Mouse (Mus musculus): ENCODE results near the gene Kcnma1. TPM values are rescaled to one million over a fixed set of nuclear protein-coding genes. Genes with fewer than 3 reads are reported as not detected.
A peak's percentile ranks its signal among the peaks of the same experiment; 100 is the strongest.

The Kcnma1 gene
- polyA plus RNA-seq, 1 experiment from 2014 or later, result 1.1 TPM

GRCm38 (mm10) chr14:23748011-23748410 lies 266.3 kb downstream of the Kcnma1 start:
- no peak overlapping the region for H3K4me3 ChIP-seq (ENCODE audit: low read depth, low read length)

GRCm38 (mm10) chr14:23746976-23747375 lies 267.3 kb downstream of the Kcnma1 start:
- ATAC-seq (ENCODE audit: low FRiP score), result no peak

More at GRCm38 (mm10) chr14:23748011-23748410, 266.3 kb downstream of the Kcnma1 start:
- DNase-seq (ENCODE audit: low spot score, missing footprints) (no peak), ATAC-seq (ENCODE audit: low FRiP score) (no peak)
- Histone ChIP-seq H3K4me2 (no peak overlapping the region), H3K9me3 (ENCODE audit: control insufficient read depth, low read length) (no peaks in the 10 kb centered on the region), H3K27ac (ENCODE audit: low read depth, low read length) (no peak overlapping the region), H3K27me3 (ENCODE audit: control insufficient read depth, insufficient read depth, low read length) (no peaks in the 10 kb centered on the region), H3K9ac (ENCODE audit: low read length) (no peak overlapping the region), H3K4me1 (ENCODE audit: control insufficient read depth, insufficient read depth, low read length) (no peaks in the 10 kb centered on the region), H3K36me3 (ENCODE audit: control insufficient read depth, insufficient read depth, low read length) (no peaks in the 10 kb centered on the region)
- WGBS, result 84% methylated on average over 2 of the region's 2 CpGs

GRCm38 (mm10) chr14:23741531-23741930 lies 272.8 kb downstream of the Kcnma1 start:
- no peak overlapping the region for H3K4me2 ChIP-seq
- ATAC-seq (ENCODE audit: low FRiP score) (no peak), DNase-seq (ENCODE audit: low spot score, missing footprints) (no peak)
- no peak overlapping the region for H3K9ac ChIP-seq (ENCODE audit: low read length)
- H3K4me1 ChIP-seq (ENCODE audit: control insufficient read depth, insufficient read depth, low read length), result no peaks in the 10 kb centered on the region
- H3K9me3 ChIP-seq (ENCODE audit: control insufficient read depth, low read length), result no peaks in the 10 kb centered on the region
- H3K27ac ChIP-seq (ENCODE audit: low read depth, low read length), result no peak overlapping the region
- no peaks in the 10 kb centered on the region for H3K36me3 ChIP-seq (ENCODE audit: control insufficient read depth, insufficient read depth, low read length)
- H3K4me3 ChIP-seq (ENCODE audit: low read depth, low read length), result no peak overlapping the region
- no peaks in the 10 kb centered on the region for H3K27me3 ChIP-seq (ENCODE audit: control insufficient read depth, insufficient read depth, low read length)

More at GRCm38 (mm10) chr14:23746976-23747375, 267.3 kb downstream of the Kcnma1 start:
- no peak overlapping the region for H3K9ac ChIP-seq (ENCODE audit: low read length)
- no peaks in the 10 kb centered on the region for H3K4me1 ChIP-seq (ENCODE audit: control insufficient read depth, insufficient read depth, low read length)
- no peaks in the 10 kb centered on the region for H3K27me3 ChIP-seq (ENCODE audit: control insufficient read depth, insufficient read depth, low read length)
- H3K36me3 ChIP-seq (ENCODE audit: control insufficient read depth, insufficient read depth, low read length), result no peaks in the 10 kb centered on the region
- no peaks in the 10 kb centered on the region for H3K9me3 ChIP-seq (ENCODE audit: control insufficient read depth, low read length)
- H3K4me2 ChIP-seq, result no peak overlapping the region
- WGBS, result 86% methylated on average over 4 of the region's 4 CpGs
- no peak for DNase-seq (ENCODE audit: low spot score, missing footprints)
- no peak overlapping the region for H3K27ac ChIP-seq (ENCODE audit: low read depth, low read length)
- H3K4me3 ChIP-seq (ENCODE audit: low read depth, low read length), result no peak overlapping the region

DNA sequence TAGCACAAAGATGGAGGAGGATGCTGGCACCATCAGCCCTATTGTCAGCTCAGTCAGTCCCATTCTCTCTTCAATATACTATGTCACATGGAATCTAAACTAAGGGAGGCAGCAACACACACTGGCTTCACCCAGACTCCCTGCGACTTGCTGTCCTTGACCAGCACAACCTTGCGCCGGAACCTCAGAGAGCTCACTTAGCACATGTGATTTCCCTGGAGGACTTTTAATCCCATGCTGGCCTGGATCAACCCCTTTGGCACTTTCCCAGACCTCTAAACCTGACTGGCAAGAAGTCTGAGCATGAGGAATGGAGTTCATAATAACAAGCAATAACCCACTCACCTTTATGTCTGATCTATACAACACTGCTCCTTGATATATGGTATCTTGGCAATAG lies 280.1 kb downstream of the Kcnma1 start:
- Histone ChIP-seq H3K4me1 (ENCODE audit: control insufficient read depth, insufficient read depth, low read length) (no peaks in the 10 kb centered on the region), H3K4me2 (no peak overlapping the region), H3K4me3 (ENCODE audit: low read depth, low read length) (no peak overlapping the region), H3K9ac (ENCODE audit: low read length) (no peak overlapping the region), H3K9me3 (ENCODE audit: control insufficient read depth, low read length) (no peaks in the 10 kb centered on the region), H3K27ac (ENCODE audit: low read depth, low read length) (no peak overlapping the region), H3K27me3 (ENCODE audit: control insufficient read depth, insufficient read depth, low read length) (no peaks in the 10 kb centered on the region), H3K36me3 (ENCODE audit: control insufficient read depth, insufficient read depth, low read length) (no peaks in the 10 kb centered on the region)
- ATAC-seq (ENCODE audit: low FRiP score) (no peak), DNase-seq (ENCODE audit: low spot score, missing footprints) (no peak)
- WGBS, result 97% methylated on average over 3 of the region's 3 CpGs

- H3K9me3 ChIP-seq (ENCODE audit: control insufficient read depth, low read length), result no peaks in the 10 kb centered on the region
- no peaks in the 10 kb centered on the region for H3K27me3 ChIP-seq (ENCODE audit: control insufficient read depth, insufficient read depth, low read length)
- H3K9ac ChIP-seq (ENCODE audit: low read length), result no peak overlapping the region
- WGBS, result 70% methylated on average over 2 of the region's 2 CpGs
- no peak overlapping the region for H3K27ac ChIP-seq (ENCODE audit: low read depth, low read length)
- H3K4me1 ChIP-seq (ENCODE audit: control insufficient read depth, insufficient read depth, low read length), result no peaks in the 10 kb centered on the region
- no peak overlapping the region for H3K4me3 ChIP-seq (ENCODE audit: low read depth, low read length)
- H3K4me2 ChIP-seq, result no peak overlapping the region
- ATAC-seq (ENCODE audit: low FRiP score) (no peak), DNase-seq (ENCODE audit: low spot score, missing footprints) (no peak)
- H3K36me3 ChIP-seq (ENCODE audit: control insufficient read depth, insufficient read depth, low read length), result no peaks in the 10 kb centered on the region
These were observed 284.9 kb downstream of the Kcnma1 start for GRCm38 (mm10) chr14:23729377-23729776.

- Histone ChIP-seq H3K4me3 (ENCODE audit: low read depth, low read length) (no peak overlapping the region), H3K36me3 (ENCODE audit: control insufficient read depth, insufficient read depth, low read length) (no peaks in the 10 kb centered on the region), H3K9ac (ENCODE audit: low read length) (no peak overlapping the region), H3K4me1 (ENCODE audit: control insufficient read depth, insufficient read depth, low read length) (no peaks in the 10 kb centered on the region), H3K4me2 (no peak overlapping the region), H3K9me3 (ENCODE audit: control insufficient read depth, low read length) (no peaks in the 10 kb centered on the region), H3K27me3 (ENCODE audit: control insufficient read depth, insufficient read depth, low read length) (no peaks in the 10 kb centered on the region), H3K27ac (ENCODE audit: low read depth, low read length) (no peak overlapping the region)
- 70% methylated on average over 7 of the region's 7 CpGs for WGBS
- DNase-seq (ENCODE audit: low spot score, missing footprints) (no peak), ATAC-seq (ENCODE audit: low FRiP score) (no peak)
These were observed 290.4 kb downstream of the Kcnma1 start for GRCm38 (mm10) chr14:23723701-23724430.

- Histone ChIP-seq H3K27ac (ENCODE audit: low read depth, low read length) (no peak overlapping the region), H3K36me3 (ENCODE audit: control insufficient read depth, insufficient read depth, low read length) (no peaks in the 10 kb centered on the region), H3K4me3 (ENCODE audit: low read depth, low read length) (no peak overlapping the region), H3K4me2 (no peak overlapping the region), H3K9me3 (ENCODE audit: control insufficient read depth, low read length) (no peaks in the 10 kb centered on the region), H3K27me3 (ENCODE audit: control insufficient read depth, insufficient read depth, low read length) (no peaks in the 10 kb centered on the region), H3K9ac (ENCODE audit: low read length) (no peak overlapping the region), H3K4me1 (ENCODE audit: control insufficient read depth, insufficient read depth, low read length) (no peaks in the 10 kb centered on the region)
- peak; percentile 51 for DNase-seq (ENCODE audit: low spot score, missing footprints)
- WGBS, result 73% methylated on average over 3 of the region's 3 CpGs
- ATAC-seq (ENCODE audit: low FRiP score), result no peak
These were observed 295.0 kb downstream of the Kcnma1 start for GRCm38 (mm10) chr14:23719246-23719645.

GRCm38 (mm10) chr14:23718667-23719066 lies 295.6 kb downstream of the Kcnma1 start:
- no peaks in the 10 kb centered on the region for H3K27me3 ChIP-seq (ENCODE audit: control insufficient read depth, insufficient read depth, low read length)
- no peak overlapping the region for H3K9ac ChIP-seq (ENCODE audit: low read length)
- ATAC-seq (ENCODE audit: low FRiP score) (no peak), DNase-seq (ENCODE audit: low spot score, missing footprints) (no peak)
- no peak overlapping the region for H3K4me2 ChIP-seq
- no peak overlapping the region for H3K27ac ChIP-seq (ENCODE audit: low read depth, low read length)
- no peaks in the 10 kb centered on the region for H3K4me1 ChIP-seq (ENCODE audit: control insufficient read depth, insufficient read depth, low read length)
- H3K4me3 ChIP-seq (ENCODE audit: low read depth, low read length), result no peak overlapping the region
- H3K36me3 ChIP-seq (ENCODE audit: control insufficient read depth, insufficient read depth, low read length), result no peaks in the 10 kb centered on the region
- 88% methylated on average over 6 of the region's 6 CpGs for WGBS
- no peaks in the 10 kb centered on the region for H3K9me3 ChIP-seq (ENCODE audit: control insufficient read depth, low read length)

DNA sequence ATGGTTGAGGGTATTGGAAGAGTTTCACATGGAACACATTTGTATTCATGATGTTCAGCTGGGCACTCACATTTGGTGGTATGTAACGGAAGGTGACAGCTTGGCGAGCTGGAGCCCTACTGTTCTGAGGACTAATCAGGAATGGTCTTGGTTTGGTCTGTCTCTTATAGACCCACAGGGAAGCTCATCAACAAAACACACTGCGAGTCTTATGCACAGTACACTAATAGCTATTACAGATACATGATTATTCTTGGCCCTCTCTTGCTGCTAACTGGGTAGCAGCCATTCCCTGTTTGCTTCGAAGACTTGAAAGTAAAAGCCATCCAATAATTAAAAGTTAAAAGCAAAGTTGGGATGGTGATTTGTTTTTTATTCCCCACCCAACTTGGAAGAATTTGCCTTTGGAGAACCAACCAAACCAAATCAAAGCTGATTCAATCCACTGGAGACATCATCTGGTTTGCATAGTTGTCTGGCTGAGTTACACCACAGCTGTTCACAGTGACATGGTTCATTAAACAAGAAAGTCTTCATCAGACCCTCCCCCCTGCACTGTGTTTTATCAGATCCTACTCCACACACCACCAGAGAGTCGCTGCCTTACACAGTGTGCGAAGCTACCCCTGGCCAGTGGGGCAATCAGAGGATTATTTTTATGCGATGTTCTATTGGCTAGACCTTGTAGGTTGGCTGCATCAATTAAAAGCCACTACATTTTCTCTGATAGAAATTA lies 299.7 kb downstream of the Kcnma1 start:
- Histone ChIP-seq H3K36me3 (ENCODE audit: control insufficient read depth, insufficient read depth, low read length) (no peaks in the 10 kb centered on the region), H3K27ac (ENCODE audit: low read depth, low read length) (no peak overlapping the region), H3K4me1 (ENCODE audit: control insufficient read depth, insufficient read depth, low read length) (no peaks in the 10 kb centered on the region), H3K27me3 (ENCODE audit: control insufficient read depth, insufficient read depth, low read length) (no peaks in the 10 kb centered on the region), H3K9me3 (ENCODE audit: control insufficient read depth, low read length) (no peaks in the 10 kb centered on the region), H3K4me3 (ENCODE audit: low read depth, low read length) (no peak overlapping the region), H3K4me2 (no peak overlapping the region), H3K9ac (ENCODE audit: low read length) (no peak overlapping the region)
- DNase-seq (ENCODE audit: low spot score, missing footprints), result peak; percentile 57
- 82% methylated on average over 7 of the region's 7 CpGs for WGBS
- no peak for ATAC-seq (ENCODE audit: low FRiP score)

Data from midbrain, embryonic 11.5 days (tissue).